Mouse (Mus musculus) kidney, postnatal 0 days (tissue): ENCODE data around the gene Smco1. TPM values are rescaled to one million over a fixed set of nuclear protein-coding genes. Genes with fewer than 3 reads are reported as not detected.
A peak's percentile ranks its signal among the peaks of the same experiment; 100 is the strongest.

Experiments used
- ATAC-seq: fragments of 200-750 bp; cut with Nextera tagmentation; replicated peaks from 2 replicates; pipeline ENCODE4 v1.8.0; 2017; ENCODE audit warnings: low read depth, moderate number of reproducible peaks, moderate TSS enrichment, moderate library complexity; ENCODE audit not compliant: low FRiP score
- DNase-seq: peaks from one replicate; pipeline ENCODE4 v3.0.0-alpha.2; 2016; ENCODE audit warnings: low spot score
- H3K27ac ChIP-seq: fragments of 300-500 bp; sonication (generic); 2 replicates; pipeline ENCODE4 v1.5.1; 2014; ENCODE audit warnings: mild to moderate bottlenecking
- H3K27me3 ChIP-seq: fragments of 300-500 bp; sonication (generic); 2 replicates; pipeline ENCODE4 v1.6.1; 2014; ENCODE audit warnings: low read length, mixed read lengths; ENCODE audit not compliant: insufficient read depth
- H3K36me3 ChIP-seq: fragments of 300-500 bp; sonication (generic); 2 replicates; pipeline ENCODE4 v1.6.1; 2014; ENCODE audit warnings: low read length, mixed read lengths; ENCODE audit not compliant: insufficient read depth
- H3K4me1 ChIP-seq: fragments of 300-500 bp; sonication (generic); replicated peaks from 2 replicates; pipeline ENCODE4 v1.6.1; 2014; ENCODE audit warnings: antibody characterized with exemption, low read length, mixed read lengths; ENCODE audit not compliant: insufficient read depth
- H3K4me2 ChIP-seq: fragments of 300-500 bp; sonication (generic); 2 replicates; pipeline ENCODE4 v1.6.1; 2014; ENCODE audit warnings: mild to moderate bottlenecking, low read length, moderate library complexity, mixed read lengths
- H3K4me3 ChIP-seq: fragments of 300-500 bp; sonication (generic); replicated peaks from 2 replicates; pipeline ENCODE4 v1.5.1; 2014; ENCODE audit warnings: low read depth, low read length
- H3K9ac ChIP-seq: fragments of 300-500 bp; sonication (generic); 2 replicates; pipeline ENCODE4 v1.6.1; 2014; ENCODE audit warnings: low read depth, low read length
- H3K9me3 ChIP-seq: fragments of 300-500 bp; sonication (generic); replicated peaks from 2 replicates; pipeline ENCODE4 v1.6.1; 2016; ENCODE audit warnings: low read length, inconsistent platforms, mixed read lengths
- CTCF ChIP-seq: IDR thresholded peaks from 2 replicates; pipeline ENCODE4 v1.5.1; 2016; ENCODE audit warnings: antibody characterized with exemption, low read depth, mild to moderate bottlenecking, moderate library complexity
- WGBS: fragments of 180-500 bp; shearing (Covaris S2); extraction: QIAGEN DNeasy Blood & Tissue Kit; methylation state at CpG from one replicate; pipeline ENCODE4 v1.1.7; 2014; 5-methylcytosine and 5-hydroxymethylcytosine counted together
- polyA plus RNA-seq: library from polyadenylated mRNA; unstranded; fragments of >200 nt; fragmentation: Nextera tagmentation; extraction: Ambion mirVana; gene quantifications from 2 replicates; pipeline ENCODE4 v1.2.1, GENCODE M21; 2015

The Smco1 gene
- polyA plus RNA-seq, 1 experiment from 2014 or later, result not detected

DNA sequence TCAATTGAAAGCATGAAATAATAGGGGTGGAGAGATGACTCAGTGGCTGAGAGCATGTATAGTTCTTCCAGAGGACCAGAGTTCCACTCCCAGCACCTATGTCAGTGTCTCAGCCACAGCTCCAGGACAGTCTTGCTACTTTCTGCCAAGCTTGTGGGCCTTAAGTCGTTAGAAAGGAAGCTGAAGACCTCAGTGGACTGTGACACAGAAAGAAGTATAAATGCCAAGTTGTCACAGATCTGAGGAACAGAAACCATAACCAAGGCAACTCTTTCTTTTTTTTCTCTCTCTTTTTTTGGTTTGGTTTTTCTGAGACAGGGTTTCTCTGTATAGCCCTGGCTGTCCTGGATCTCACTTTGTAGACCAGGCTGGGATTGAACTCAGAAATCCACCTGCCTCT lies 4.6 kb downstream of the Smco1 start:
- H3K9me3 ChIP-seq, result no peaks in the 10 kb centered on the region
- H3K4me2 ChIP-seq, result no peak overlapping the region
- H3K27ac ChIP-seq, result no peak overlapping the region
- no peak for ATAC-seq
- no peaks in the 10 kb centered on the region for H3K36me3 ChIP-seq
- no peak overlapping the region for H3K4me3 ChIP-seq
- H3K4me1 ChIP-seq, result peaks cover 3% of the 10 kb centered on the region; the same call in 1 of the 2 replicates
- H3K9ac ChIP-seq, result no peak overlapping the region
- TF ChIP-seq CTCF, result no peak
- DNase-seq, result no peak
- no peaks in the 10 kb centered on the region for H3K27me3 ChIP-seq
- 86% methylated on average over 1 of the region's 1 CpGs for WGBS

DNA sequence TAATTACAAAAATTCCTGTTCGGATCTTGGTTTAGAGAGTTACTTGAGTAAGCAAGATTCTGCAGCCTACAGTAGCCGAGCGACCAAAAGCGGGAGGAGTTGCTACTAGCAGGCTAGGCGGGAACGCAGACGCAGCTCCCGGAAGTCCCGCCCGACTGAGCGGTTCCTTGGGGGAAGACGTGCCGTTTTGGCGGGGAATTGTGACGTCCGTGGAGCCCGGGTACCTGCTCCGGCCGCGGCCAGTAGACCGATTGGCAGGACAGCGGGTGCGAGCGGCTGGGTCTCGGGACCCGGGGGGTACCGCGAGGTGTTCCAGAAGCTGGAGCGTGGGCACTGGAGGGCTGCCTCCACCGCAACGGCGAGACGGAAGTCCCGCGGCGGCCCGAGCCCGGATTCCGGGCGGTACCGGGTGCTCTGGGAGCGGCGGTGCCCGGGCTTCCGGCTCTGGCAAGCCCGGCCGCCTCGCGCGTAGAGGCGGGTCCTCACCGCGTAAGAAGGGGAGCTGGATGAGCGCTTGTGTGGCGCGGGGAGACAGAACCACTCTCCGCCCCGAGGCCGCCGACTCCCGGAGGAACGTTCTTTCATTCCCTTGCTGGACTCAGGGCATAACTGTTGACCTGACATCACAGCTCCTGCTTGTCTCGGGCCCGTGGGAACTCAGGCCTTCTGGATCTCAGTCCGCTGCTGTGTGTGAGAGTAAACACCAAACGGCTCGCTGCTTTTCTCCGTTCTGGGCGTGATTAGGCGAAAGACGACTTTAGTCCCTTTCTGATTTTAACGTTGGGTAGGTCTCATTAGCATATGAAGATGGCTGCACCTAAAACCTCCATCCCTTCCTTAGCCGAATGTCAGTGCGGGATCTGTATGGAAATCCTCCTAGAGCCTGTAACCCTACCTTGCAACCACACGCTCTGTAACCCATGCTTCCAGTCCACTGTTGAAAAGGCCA lies 6.3 kb downstream of the Smco1 start, which contains the start of gene Rnf168:
Gene Rnf168 (plus strand): TSS at position 152 of the 949 bp plus-strand sequence.
- no peak for TF ChIP-seq CTCF
- H3K9ac ChIP-seq, result peak within 1 kb of the TSS; percentile 88
- H3K9me3 ChIP-seq, result no peaks in the 10 kb centered on the region
- no peaks in the 10 kb centered on the region for H3K27me3 ChIP-seq
- no peaks in the 10 kb centered on the region for H3K36me3 ChIP-seq
- H3K4me2 ChIP-seq, result peak within 1 kb of the TSS; percentile 77
- H3K4me1 ChIP-seq, result peaks cover 3% of the 10 kb centered on the region; the same call in 1 of the 2 replicates
- H3K27ac ChIP-seq, result peak within 1 kb of the TSS; percentile 96
- peak; percentile 96 for DNase-seq
- ATAC-seq, result peak; percentile 90
- H3K4me3 ChIP-seq, result peak within 1 kb of the TSS; percentile 93
- WGBS, result under 1% methylated on average over 75 of the region's 75 CpGs

DNA sequence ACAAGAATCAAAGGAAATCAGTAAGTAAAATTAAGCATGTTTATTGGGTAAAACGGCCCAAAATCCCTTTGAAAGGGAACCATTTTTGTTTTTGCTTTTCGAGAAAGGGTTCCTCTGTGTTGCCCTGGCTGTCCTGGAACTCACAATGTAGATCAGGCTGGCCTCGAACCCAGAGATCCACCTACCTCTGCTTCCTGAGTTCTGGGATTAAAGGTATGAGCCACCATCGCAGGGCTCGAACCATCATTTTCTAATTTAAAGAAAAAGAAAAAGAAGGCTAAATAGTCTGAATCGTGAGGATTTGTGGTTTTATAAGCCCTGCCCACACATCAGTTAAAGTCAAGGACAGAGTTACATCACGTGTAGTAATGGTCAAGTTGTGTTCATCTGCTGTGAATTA lies 7.1 kb downstream of the Smco1 start:
- DNase-seq (no peak), ATAC-seq (no peak)
- Histone ChIP-seq H3K4me2 (peak overlapping the region; percentile 77), H3K27ac (peak overlapping the region; percentile 96), H3K36me3 (0 out of 2 replicates have a peak, but pooled peaks cover 1% of the 10 kb centered on the region), H3K27me3 (no peaks in the 10 kb centered on the region), H3K9me3 (no peaks in the 10 kb centered on the region), H3K9ac (peak overlapping the region; percentile 88), H3K4me3 (peak overlapping the region; percentile 93), H3K4me1 (peaks cover 3% of the 10 kb centered on the region; the same call in 1 of the 2 replicates)
- WGBS, result 41% methylated on average over 7 of the region's 7 CpGs
- TF ChIP-seq CTCF, result no peak

DNA sequence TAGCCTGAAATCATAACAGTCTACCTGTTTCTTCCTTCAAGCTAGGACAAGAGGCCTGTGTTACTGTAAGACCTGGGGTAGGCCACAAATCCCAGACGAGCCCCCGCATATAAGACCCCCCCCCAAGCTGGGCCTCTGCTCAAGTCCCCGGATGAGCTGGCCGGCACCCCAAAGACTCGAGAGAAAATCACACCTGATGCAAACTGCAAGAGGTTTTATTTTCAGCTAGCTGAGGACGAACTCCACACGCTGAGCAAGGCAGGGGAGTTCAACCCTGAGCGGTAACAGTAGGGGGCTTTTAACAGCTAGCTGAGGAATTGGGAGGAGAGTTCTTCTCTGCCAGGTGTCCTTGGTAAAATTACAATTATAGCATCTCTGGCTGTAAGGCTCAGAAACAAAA lies 8.9 kb downstream of the Smco1 start:
- 96% methylated on average over 8 of the region's 8 CpGs for WGBS
- TF ChIP-seq CTCF, result no peak
- Histone ChIP-seq H3K4me2 (no peak overlapping the region), H3K27ac (no peak overlapping the region), H3K27me3 (no peaks in the 10 kb centered on the region), H3K4me3 (no peak overlapping the region), H3K9me3 (no peaks in the 10 kb centered on the region), H3K9ac (no peak overlapping the region), H3K36me3 (peaks cover 18% of the 10 kb centered on the region), H3K4me1 (peaks cover 3% of the 10 kb centered on the region; the same call in 1 of the 2 replicates)
- ATAC-seq (no peak), DNase-seq (no peak)

DNA sequence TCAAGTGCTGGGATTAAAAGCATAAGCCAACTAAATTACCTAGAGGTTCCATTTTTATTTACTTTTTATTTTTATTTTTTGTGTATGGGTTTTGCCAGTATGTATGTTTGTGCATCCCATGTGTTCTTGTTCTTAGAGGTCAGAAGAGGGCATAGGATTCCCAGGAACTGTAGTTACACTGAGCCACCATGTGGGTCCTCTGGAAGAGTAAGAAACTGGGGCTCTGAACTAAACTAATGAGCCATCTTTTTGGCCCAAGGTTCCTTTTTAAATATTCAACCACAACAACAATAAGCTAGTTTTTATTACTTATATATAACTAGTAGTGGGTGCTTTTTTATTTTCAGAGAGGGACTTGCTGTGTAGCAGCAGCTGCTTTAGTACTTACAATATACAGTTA lies 11.3 kb downstream of the Smco1 start:
- Histone ChIP-seq H3K27ac (no peak overlapping the region), H3K27me3 (no peaks in the 10 kb centered on the region), H3K9me3 (no peaks in the 10 kb centered on the region), H3K4me1 (no peaks in the 10 kb centered on the region), H3K36me3 (peaks cover 22% of the 10 kb centered on the region), H3K4me2 (no peak overlapping the region), H3K9ac (no peak overlapping the region), H3K4me3 (no peak overlapping the region)
- ATAC-seq (no peak), DNase-seq (no peak)
- TF ChIP-seq CTCF, result no peak

DNA sequence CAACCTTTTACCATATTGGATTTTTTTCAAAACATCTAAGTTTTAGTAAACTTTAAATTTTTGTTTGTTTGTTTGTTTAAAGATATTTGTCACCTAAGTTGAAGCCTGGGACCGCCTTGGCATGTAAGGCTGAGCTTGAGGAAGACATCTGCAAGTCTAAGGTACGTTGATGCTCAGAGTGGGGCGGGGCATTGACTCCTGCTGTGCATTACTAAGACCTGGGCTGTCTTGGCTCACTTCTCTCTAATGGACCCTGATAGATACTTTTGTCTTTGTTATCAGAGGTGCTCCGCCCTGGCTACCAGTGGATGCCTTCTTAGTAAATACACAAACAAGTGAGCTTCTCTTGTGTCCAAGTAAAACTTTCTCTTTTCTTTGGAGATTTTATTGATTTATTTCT lies 20.6 kb downstream of the Smco1 start:
- no peaks in the 10 kb centered on the region for H3K9me3 ChIP-seq
- ATAC-seq (no peak), DNase-seq (no peak)
- 96% methylated on average over 4 of the region's 4 CpGs for WGBS
- no peaks in the 10 kb centered on the region for H3K27me3 ChIP-seq
- no peak overlapping the region for H3K4me3 ChIP-seq
- H3K36me3 ChIP-seq, result peaks cover 30% of the 10 kb centered on the region
- no peak overlapping the region for H3K27ac ChIP-seq
- H3K9ac ChIP-seq, result no peak overlapping the region
- H3K4me2 ChIP-seq, result no peak overlapping the region
- no peaks in the 10 kb centered on the region for H3K4me1 ChIP-seq
- TF ChIP-seq CTCF, result no peak
